In the genomic region with DNA sequence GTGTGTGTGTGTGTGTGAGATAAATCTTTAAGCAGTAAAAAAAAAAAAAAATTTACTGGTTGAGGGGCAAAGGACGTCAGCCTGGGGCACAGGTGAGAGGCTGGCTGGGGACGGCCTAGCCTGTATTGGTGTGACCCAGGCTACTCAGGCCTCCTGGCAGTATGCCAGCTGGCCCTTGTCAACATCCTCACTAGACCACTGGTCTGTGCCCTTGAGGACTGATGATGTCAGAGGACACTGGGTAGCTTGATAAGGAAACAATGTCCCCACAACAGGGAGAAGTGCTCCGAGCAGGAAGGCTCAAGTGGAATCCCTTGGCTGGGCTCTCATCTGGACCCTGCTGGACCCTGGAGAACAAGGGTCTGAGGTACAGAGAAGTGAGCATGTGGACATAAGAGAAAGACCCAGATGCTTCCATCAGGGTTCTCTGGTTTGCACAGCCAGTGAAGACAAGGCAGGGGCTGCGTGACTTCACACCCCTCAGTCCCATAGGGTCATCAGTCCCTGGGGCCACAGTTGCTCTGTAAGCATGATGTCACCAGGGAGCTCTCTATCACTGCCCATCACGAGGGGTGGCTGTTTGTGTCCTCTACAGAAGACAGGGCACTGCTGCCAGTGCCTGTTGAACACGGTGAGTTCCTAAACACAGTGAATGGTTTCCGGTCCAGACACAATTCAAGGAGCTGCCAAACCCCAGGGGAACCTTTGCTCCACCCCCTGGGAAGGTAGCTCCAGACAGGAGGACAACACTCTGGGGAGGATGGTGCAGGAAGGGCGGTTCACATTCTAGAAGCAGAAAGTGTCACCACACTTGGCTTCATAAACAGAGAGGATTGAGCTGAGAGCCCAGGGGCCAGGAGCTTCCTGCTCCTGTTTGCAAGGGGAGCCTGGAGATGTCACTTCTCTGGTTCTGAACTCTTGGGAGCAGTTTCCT, we compare ENCODE assay signal across 9 mouse cellular contexts. TPM values are rescaled to one million over a fixed set of nuclear protein-coding genes. Genes with fewer than 3 reads are reported as not detected.
A peak's percentile ranks its signal among the peaks of the same experiment; 100 is the strongest.
DNase-seq lines count a peak whose midpoint lies in the region; ATAC-seq lines count a peak whose summit lies in the region.
"Had no signal": no experiment of that assay in that cellular context is flagged by ENCODE, and none has a peak within 500 bp of the region (broad histone marks: within the 10 kb centered on the region; RNA-seq: fewer than 3 reads in every experiment).

No protein-coding gene starts in this region.

- no peak overlapping the region for H3K4me3 ChIP-seq in heart, embryonic 13.5 days
- H3K4me3 ChIP-seq in forebrain, embryonic 10.5 days, result no peak overlapping the region
- H3K4me3 ChIP-seq: embryonic facial prominence, embryonic 10.5 days; midbrain, embryonic 12.5 days had no signal

- DNase-seq in adrenal gland, postnatal 25 days, result peak; percentile 83
- peak; percentile 79 for DNase-seq in kidney, postnatal 10 days
- DNase-seq in lung, postnatal 4 days, result peak; percentile 76 to 86
- DNase-seq in urinary bladder, postnatal 36 days (ENCODE audit: low spot score in 2 of 2), result no peak
- DNase-seq in cerebellum, adult 9-10 months, result no peak
- DNase-seq in forebrain, embryonic 10.5 days (ENCODE audit: extremely low spot score, low spot score), result no peak

- WGBS in heart, embryonic 13.5 days, result 22% methylated on average over 8 of the region's 8 CpGs
- WGBS in forebrain, embryonic 10.5 days, result 68% methylated on average over 8 of the region's 8 CpGs

- peak overlapping the region; percentile 90 for H3K27ac ChIP-seq in heart, embryonic 13.5 days (replicated peaks)
- no peak overlapping the region for H3K27ac ChIP-seq in forebrain, embryonic 10.5 days
- H3K27ac ChIP-seq: embryonic facial prominence, embryonic 10.5 days; midbrain, embryonic 12.5 days had no signal

- H3K27me3 ChIP-seq in heart, embryonic 13.5 days (replicated peaks), result peaks cover 34% of the 10 kb centered on the region; the same call in 1 of the 2 replicates
- H3K27me3 ChIP-seq in forebrain, embryonic 10.5 days (ENCODE audit: poor library complexity, severe bottlenecking), result peaks cover 9% of the 10 kb centered on the region
- H3K27me3 ChIP-seq: midbrain, embryonic 12.5 days had no signal

- no peaks in the 10 kb centered on the region for H3K9me3 ChIP-seq in heart, embryonic 13.5 days
- H3K9me3 ChIP-seq in forebrain, embryonic 10.5 days, result no peaks in the 10 kb centered on the region
- H3K9me3 ChIP-seq: embryonic facial prominence, embryonic 10.5 days; midbrain, embryonic 12.5 days had no signal

- peak overlapping the region; percentile 34; the same call in 1 of the 2 replicates for H3K9ac ChIP-seq in heart, embryonic 13.5 days
- H3K9ac ChIP-seq: midbrain, embryonic 12.5 days had no signal

- ATAC-seq in heart, embryonic 13.5 days (ENCODE audit: extremely low read depth, insufficient number of reproducible peaks, low FRiP score, low TSS enrichment), result peak; percentile 77

- H3K4me2 ChIP-seq in heart, embryonic 13.5 days, result peak overlapping the region; percentile 42
- H3K4me2 ChIP-seq: midbrain, embryonic 12.5 days had no signal

- peaks cover 52% of the 10 kb centered on the region for H3K4me1 ChIP-seq in heart, embryonic 13.5 days
- peaks cover under 1% of the 10 kb centered on the region for H3K4me1 ChIP-seq in forebrain, embryonic 10.5 days
- H3K4me1 ChIP-seq: midbrain, embryonic 12.5 days had no signal

- H3K36me3 ChIP-seq in heart, embryonic 13.5 days, result no peaks in the 10 kb centered on the region
- H3K36me3 ChIP-seq in forebrain, embryonic 10.5 days (replicated peaks), result no peaks in the 10 kb centered on the region
- H3K36me3 ChIP-seq: embryonic facial prominence, embryonic 10.5 days; midbrain, embryonic 12.5 days had no signal

RNA-seq across cellular contexts. Expression of a gene that starts 12.8 kb away (rescaled TPM):
- total RNA-seq in adrenal gland, postnatal 25 days (2021), result 89.7 and 151 TPM in 2 replicates
- 8.3 and 9.0 TPM in 2 replicates for polyA plus RNA-seq in heart, embryonic 13.5 days (2015; fragmentation: Nextera tagmentation; extraction: Ambion mirVana)
- polyA plus RNA-seq in forebrain, embryonic 10.5 days (2016; fragmentation: Nextera tagmentation; extraction: Ambion mirVana), result 0.14 and 0.36 TPM in 2 replicates

RNA-seq across cellular contexts. Expression of a gene that starts 29.1 kb away (rescaled TPM):
- total RNA-seq in adrenal gland, postnatal 25 days (2021), result not detected in 2 replicates
- polyA plus RNA-seq in heart, embryonic 13.5 days (2015; fragmentation: Nextera tagmentation; extraction: Ambion mirVana), result 0.67 and 2.1 TPM in 2 replicates
- polyA plus RNA-seq in forebrain, embryonic 10.5 days (2016; fragmentation: Nextera tagmentation; extraction: Ambion mirVana), result 0.46 and 0.65 TPM in 2 replicates
- polyA plus RNA-seq: midbrain, embryonic 12.5 days had no signal

RNA-seq across cellular contexts. Expression of a gene that starts 40.4 kb away (rescaled TPM):
- 1.5 and 1.7 TPM in 2 replicates for total RNA-seq in adrenal gland, postnatal 25 days (2021)
- 0.66 and 1.5 TPM in 2 replicates for polyA plus RNA-seq in heart, embryonic 13.5 days (2015; fragmentation: Nextera tagmentation; extraction: Ambion mirVana)
- polyA plus RNA-seq in forebrain, embryonic 10.5 days (2016; fragmentation: Nextera tagmentation; extraction: Ambion mirVana), result not detected in 2 replicates

Comparison
In these comparisons a context has a peak if more than half of its experiments do, and no peak if none do; other contexts are left out.
1. DNase-seq: peak in adrenal gland, postnatal 25 days (single experiment), kidney, postnatal 10 days (single experiment) and lung, postnatal 4 days (2 of 2); none in urinary bladder, postnatal 36 days (0 of 2), cerebellum, adult 9-10 months (single experiment) and forebrain, embryonic 10.5 days (single experiment).